Mouse (Mus musculus): ENCODE results near the gene Serpina1a.
"Not testable (repeated sequence)": the region's sequence is repeated elsewhere in the genome, so short reads cannot be mapped to it uniquely, and the experiment has no call there.

- not testable (repeated sequence) for TF ChIP-seq CTCF, EP300 (IDR thresholded peaks at IDR 0.05; ENCODE audit: low read depth)
Measured at GRCm38 (mm10) chr12:103863101-103863974, at the start of gene Serpina1a.

All from liver, embryonic 14.5 days (tissue).